Mouse (Mus musculus): ENCODE measurements around the gene Gna12. TPM values are rescaled to one million over a fixed set of nuclear protein-coding genes. Genes with fewer than 3 reads are reported as not detected.
A peak's percentile ranks its signal among the peaks of the same experiment; 100 is the strongest.

Gna12 gene
- polyA plus RNA-seq, 1 experiment from 2014 or later, result 22.1 TPM

- no peak overlapping the region for H3K9ac ChIP-seq (ENCODE audit: low read depth, low read length)
- H3K4me2 ChIP-seq (replicated peaks; ENCODE audit: low read depth, low read length), result no peak overlapping the region
- H3K9me3 ChIP-seq (ENCODE audit: control insufficient read depth, low read length), result no peaks in the 10 kb centered on the region
- WGBS, result 71% methylated on average over 3 of the region's 3 CpGs
- H3K36me3 ChIP-seq (ENCODE audit: control insufficient read depth, insufficient read depth, low read length), result no peaks in the 10 kb centered on the region; the same call in 1 of the 2 replicates
- H3K4me1 ChIP-seq (ENCODE audit: control insufficient read depth, insufficient read depth, low read length), result peaks cover 18% of the 10 kb centered on the region
- no peak overlapping the region for H3K27ac ChIP-seq (ENCODE audit: low read depth, low read length)
- no peak overlapping the region for H3K4me3 ChIP-seq (ENCODE audit: low read length)
- H3K27me3 ChIP-seq (ENCODE audit: control insufficient read depth, insufficient read depth, low read length), result no peaks in the 10 kb centered on the region
- no peak for ATAC-seq (ENCODE audit: low FRiP score, low TSS enrichment)
Observed at GRCm38 (mm10) chr5:140796051-140796450, 34.2 kb downstream of the Gna12 start.

- Histone ChIP-seq H3K36me3 (ENCODE audit: control insufficient read depth, insufficient read depth, low read length) (no peaks in the 10 kb centered on the region), H3K27me3 (ENCODE audit: control insufficient read depth, insufficient read depth, low read length) (no peaks in the 10 kb centered on the region), H3K4me1 (ENCODE audit: control insufficient read depth, insufficient read depth, low read length) (peaks cover 22% of the 10 kb centered on the region), H3K27ac (ENCODE audit: low read depth, low read length) (no peak overlapping the region), H3K9ac (ENCODE audit: low read depth, low read length) (no peak overlapping the region), H3K4me2 (replicated peaks; ENCODE audit: low read depth, low read length) (no peak overlapping the region), H3K9me3 (ENCODE audit: control insufficient read depth, low read length) (no peaks in the 10 kb centered on the region), H3K4me3 (ENCODE audit: low read length) (no peak overlapping the region)
- no peak for ATAC-seq (ENCODE audit: low FRiP score, low TSS enrichment)
- 55% methylated on average over 2 of the region's 2 CpGs for WGBS
Observed at GRCm38 (mm10) chr5:140795176-140795575, 35.1 kb downstream of the Gna12 start.

GRCm38 (mm10) chr5:140794753-140795152 is 35.5 kb downstream of the Gna12 start:
- Histone ChIP-seq H3K36me3 (ENCODE audit: control insufficient read depth, insufficient read depth, low read length) (no peaks in the 10 kb centered on the region), H3K4me1 (ENCODE audit: control insufficient read depth, insufficient read depth, low read length) (peaks cover 22% of the 10 kb centered on the region), H3K4me3 (ENCODE audit: low read length) (no peak overlapping the region), H3K27me3 (ENCODE audit: control insufficient read depth, insufficient read depth, low read length) (no peaks in the 10 kb centered on the region), H3K27ac (ENCODE audit: low read depth, low read length) (no peak overlapping the region), H3K4me2 (replicated peaks; ENCODE audit: low read depth, low read length) (no peak overlapping the region), H3K9me3 (ENCODE audit: control insufficient read depth, low read length) (no peaks in the 10 kb centered on the region), H3K9ac (ENCODE audit: low read depth, low read length) (no peak overlapping the region)
- WGBS, result 53% methylated on average over 3 of the region's 3 CpGs
- ATAC-seq (ENCODE audit: low FRiP score, low TSS enrichment), result no peak

- H3K4me1 ChIP-seq (ENCODE audit: control insufficient read depth, insufficient read depth, low read length), result peaks cover 22% of the 10 kb centered on the region
- H3K4me3 ChIP-seq (ENCODE audit: low read length), result no peak overlapping the region
- no peak overlapping the region for H3K9ac ChIP-seq (ENCODE audit: low read depth, low read length)
- H3K4me2 ChIP-seq (replicated peaks; ENCODE audit: low read depth, low read length), result no peak overlapping the region
- H3K27me3 ChIP-seq (ENCODE audit: control insufficient read depth, insufficient read depth, low read length), result no peaks in the 10 kb centered on the region
- 45% methylated on average over 5 of the region's 5 CpGs for WGBS
- no peaks in the 10 kb centered on the region for H3K36me3 ChIP-seq (ENCODE audit: control insufficient read depth, insufficient read depth, low read length)
- H3K27ac ChIP-seq (ENCODE audit: low read depth, low read length), result no peak overlapping the region
- no peak for ATAC-seq (ENCODE audit: low FRiP score, low TSS enrichment)
- H3K9me3 ChIP-seq (ENCODE audit: control insufficient read depth, low read length), result no peaks in the 10 kb centered on the region
Observed at GRCm38 (mm10) chr5:140792233-140792632, 38.0 kb downstream of the Gna12 start.

DNA sequence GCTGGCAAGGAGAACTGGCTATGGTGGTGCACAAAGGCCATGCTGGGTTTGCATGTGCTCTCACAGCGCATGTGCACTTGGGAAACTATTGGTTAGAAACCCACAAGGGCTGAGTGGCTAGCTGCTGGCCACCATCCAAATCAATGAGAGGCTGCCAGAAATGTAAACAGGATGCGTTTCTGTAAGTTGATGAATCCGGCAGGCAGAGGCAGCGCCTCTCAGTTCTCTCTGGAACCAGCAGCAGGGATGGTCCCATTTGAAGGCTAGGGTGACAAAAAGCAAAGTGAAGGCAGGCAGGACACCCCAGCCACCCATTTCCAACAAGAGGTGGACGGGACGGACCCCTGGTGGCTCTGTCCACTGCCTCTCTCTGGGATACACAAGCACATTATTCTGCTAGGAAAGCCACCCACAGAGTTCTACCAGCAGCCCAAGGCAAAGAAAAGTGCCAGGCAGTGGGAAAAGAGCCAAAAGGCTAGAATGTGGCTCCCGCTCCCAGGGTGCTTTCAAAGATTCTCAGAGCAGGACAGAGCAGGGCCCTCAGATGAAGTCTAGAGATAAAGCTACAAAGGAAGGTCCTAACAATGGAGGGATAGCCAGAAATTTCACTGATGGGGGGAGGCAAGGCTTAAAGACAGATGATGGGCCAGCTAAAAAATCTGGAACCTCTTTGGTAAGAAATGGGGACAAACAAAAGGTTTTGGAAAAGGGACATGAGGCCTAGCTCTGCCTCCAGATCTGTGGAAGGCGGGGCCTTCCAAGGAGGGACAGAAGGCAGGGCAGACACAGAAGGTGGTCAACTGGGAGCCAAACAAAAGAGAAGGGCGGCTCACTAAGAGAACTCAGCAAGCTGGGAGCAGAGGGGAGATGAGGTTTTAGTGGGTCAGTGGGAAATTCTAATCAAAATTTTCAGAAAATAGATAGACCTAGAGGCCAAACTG is 39.0 kb downstream of the Gna12 start:
- Histone ChIP-seq H3K4me3 (ENCODE audit: low read length) (no peak overlapping the region), H3K4me1 (ENCODE audit: control insufficient read depth, insufficient read depth, low read length) (peaks cover 20% of the 10 kb centered on the region), H3K4me2 (replicated peaks; ENCODE audit: low read depth, low read length) (no peak overlapping the region), H3K9me3 (ENCODE audit: control insufficient read depth, low read length) (no peaks in the 10 kb centered on the region), H3K27ac (ENCODE audit: low read depth, low read length) (peak overlapping the region; percentile 81), H3K9ac (ENCODE audit: low read depth, low read length) (peak overlapping the region; percentile 5; the same call in 1 of the 2 replicates), H3K36me3 (ENCODE audit: control insufficient read depth, insufficient read depth, low read length) (no peaks in the 10 kb centered on the region), H3K27me3 (ENCODE audit: control insufficient read depth, insufficient read depth, low read length) (no peaks in the 10 kb centered on the region)
- no peak; the same call in 1 of the 2 replicates for ATAC-seq (ENCODE audit: low FRiP score, low TSS enrichment)
- 43% methylated on average over 9 of the region's 9 CpGs for WGBS

- Histone ChIP-seq H3K9ac (ENCODE audit: low read depth, low read length) (no peak overlapping the region), H3K27me3 (ENCODE audit: control insufficient read depth, insufficient read depth, low read length) (no peaks in the 10 kb centered on the region), H3K27ac (ENCODE audit: low read depth, low read length) (peak overlapping the region; percentile 81; the same call in 1 of the 2 replicates), H3K9me3 (ENCODE audit: control insufficient read depth, low read length) (no peaks in the 10 kb centered on the region), H3K4me1 (ENCODE audit: control insufficient read depth, insufficient read depth, low read length) (peaks cover 21% of the 10 kb centered on the region), H3K36me3 (ENCODE audit: control insufficient read depth, insufficient read depth, low read length) (peaks cover under 1% of the 10 kb centered on the region; the same call in 1 of the 2 replicates), H3K4me2 (replicated peaks; ENCODE audit: low read depth, low read length) (no peak overlapping the region), H3K4me3 (ENCODE audit: low read length) (no peak overlapping the region)
- 35% methylated on average over 2 of the region's 2 CpGs for WGBS
- ATAC-seq (ENCODE audit: low FRiP score, low TSS enrichment), result no peak
Observed at GRCm38 (mm10) chr5:140790392-140790791, 39.8 kb downstream of the Gna12 start.

DNA sequence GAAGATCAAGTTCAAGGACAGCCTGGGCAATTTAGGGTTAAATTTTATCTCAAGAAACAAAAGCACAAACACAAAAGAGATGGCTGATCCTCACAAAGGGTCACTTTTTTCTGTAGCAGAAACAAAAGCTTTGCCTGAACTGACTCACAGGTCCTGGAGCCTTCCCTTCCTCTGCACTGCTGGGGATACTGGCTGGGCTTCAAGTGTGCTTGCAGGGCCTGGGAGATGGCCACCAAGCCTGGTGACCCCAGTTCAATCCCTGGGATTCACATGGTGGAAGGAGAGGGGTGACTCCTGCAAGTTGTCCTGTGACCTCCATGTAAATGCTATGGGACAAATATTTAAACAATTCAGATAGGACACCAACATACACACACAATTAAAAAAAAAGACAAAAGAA is 40.7 kb downstream of the Gna12 start:
- Histone ChIP-seq H3K4me3 (ENCODE audit: low read length) (no peak overlapping the region), H3K4me2 (replicated peaks; ENCODE audit: low read depth, low read length) (no peak overlapping the region), H3K27me3 (ENCODE audit: control insufficient read depth, insufficient read depth, low read length) (no peaks in the 10 kb centered on the region), H3K9me3 (ENCODE audit: control insufficient read depth, low read length) (no peaks in the 10 kb centered on the region), H3K36me3 (ENCODE audit: control insufficient read depth, insufficient read depth, low read length) (peaks cover 9% of the 10 kb centered on the region; the same call in 1 of the 2 replicates), H3K27ac (ENCODE audit: low read depth, low read length) (no peak overlapping the region), H3K4me1 (ENCODE audit: control insufficient read depth, insufficient read depth, low read length) (peaks cover 21% of the 10 kb centered on the region), H3K9ac (ENCODE audit: low read depth, low read length) (no peak overlapping the region)
- no peak for ATAC-seq (ENCODE audit: low FRiP score, low TSS enrichment)

- Histone ChIP-seq H3K4me2 (replicated peaks; ENCODE audit: low read depth, low read length) (no peak overlapping the region), H3K27ac (ENCODE audit: low read depth, low read length) (no peak overlapping the region), H3K9me3 (ENCODE audit: control insufficient read depth, low read length) (no peaks in the 10 kb centered on the region), H3K27me3 (ENCODE audit: control insufficient read depth, insufficient read depth, low read length) (no peaks in the 10 kb centered on the region), H3K36me3 (ENCODE audit: control insufficient read depth, insufficient read depth, low read length) (peaks cover 47% of the 10 kb centered on the region), H3K4me1 (ENCODE audit: control insufficient read depth, insufficient read depth, low read length) (peaks cover 5% of the 10 kb centered on the region; the same call in 1 of the 2 replicates), H3K9ac (ENCODE audit: low read depth, low read length) (no peak overlapping the region), H3K4me3 (ENCODE audit: low read length) (no peak overlapping the region)
- no peak for ATAC-seq (ENCODE audit: low FRiP score, low TSS enrichment)
- WGBS, result 95% methylated on average over 13 of the region's 13 CpGs
Observed at GRCm38 (mm10) chr5:140785240-140785872, 44.9 kb downstream of the Gna12 start.

- no peak overlapping the region for H3K4me3 ChIP-seq (ENCODE audit: low read length)
- no peaks in the 10 kb centered on the region for H3K9me3 ChIP-seq (ENCODE audit: control insufficient read depth, low read length)
- peaks cover 51% of the 10 kb centered on the region for H3K36me3 ChIP-seq (ENCODE audit: control insufficient read depth, insufficient read depth, low read length)
- 86% methylated on average over 6 of the region's 6 CpGs for WGBS
- no peaks in the 10 kb centered on the region for H3K27me3 ChIP-seq (ENCODE audit: control insufficient read depth, insufficient read depth, low read length)
- H3K27ac ChIP-seq (ENCODE audit: low read depth, low read length), result no peak overlapping the region
- no peak overlapping the region for H3K9ac ChIP-seq (ENCODE audit: low read depth, low read length)
- H3K4me2 ChIP-seq (replicated peaks; ENCODE audit: low read depth, low read length), result no peak overlapping the region
- peaks cover 7% of the 10 kb centered on the region; the same call in 1 of the 2 replicates for H3K4me1 ChIP-seq (ENCODE audit: control insufficient read depth, insufficient read depth, low read length)
- ATAC-seq (ENCODE audit: low FRiP score, low TSS enrichment), result no peak
Observed at GRCm38 (mm10) chr5:140784288-140784687, 45.9 kb downstream of the Gna12 start.
